Mouse (Mus musculus) neutrophil, adult 59 days (primary cell): ENCODE results near the gene Hsd17b13. TPM values are rescaled to one million over a fixed set of nuclear protein-coding genes. Genes with fewer than 3 reads are reported as not detected.

Source experiments
- total RNA-seq, 2 experiments: library from RNA; stranded (reverse); gene quantifications; 1 replicate in 1 of 2; 2 replicates in 1 of 2; pipeline ENCODE4 v1.2.4; 2023

The Hsd17b13 gene
- not detected for total RNA-seq

DNA sequence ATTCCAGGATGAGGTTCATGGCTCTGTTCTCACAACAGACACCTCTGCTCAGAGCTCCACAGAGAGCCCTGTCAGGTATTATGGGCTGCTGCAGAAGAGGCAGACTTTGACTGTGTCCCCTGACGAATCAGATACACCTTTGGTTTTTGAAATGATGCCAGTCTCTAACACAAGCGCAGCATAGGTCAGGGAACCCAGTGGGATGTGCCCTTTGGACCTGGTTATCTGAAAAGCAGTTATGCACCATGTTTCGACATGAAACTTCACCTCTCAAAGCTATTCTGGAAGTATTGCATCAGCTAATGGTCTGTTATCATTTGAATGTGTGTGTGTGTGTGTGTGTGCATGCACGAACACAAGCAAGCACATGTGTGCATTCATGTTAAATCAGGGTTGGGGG is at the start of gene Hsd17b13:
Hsd17b13 (minus strand) TSS at position 114 of the 400 bp plus-strand sequence.

DNA sequence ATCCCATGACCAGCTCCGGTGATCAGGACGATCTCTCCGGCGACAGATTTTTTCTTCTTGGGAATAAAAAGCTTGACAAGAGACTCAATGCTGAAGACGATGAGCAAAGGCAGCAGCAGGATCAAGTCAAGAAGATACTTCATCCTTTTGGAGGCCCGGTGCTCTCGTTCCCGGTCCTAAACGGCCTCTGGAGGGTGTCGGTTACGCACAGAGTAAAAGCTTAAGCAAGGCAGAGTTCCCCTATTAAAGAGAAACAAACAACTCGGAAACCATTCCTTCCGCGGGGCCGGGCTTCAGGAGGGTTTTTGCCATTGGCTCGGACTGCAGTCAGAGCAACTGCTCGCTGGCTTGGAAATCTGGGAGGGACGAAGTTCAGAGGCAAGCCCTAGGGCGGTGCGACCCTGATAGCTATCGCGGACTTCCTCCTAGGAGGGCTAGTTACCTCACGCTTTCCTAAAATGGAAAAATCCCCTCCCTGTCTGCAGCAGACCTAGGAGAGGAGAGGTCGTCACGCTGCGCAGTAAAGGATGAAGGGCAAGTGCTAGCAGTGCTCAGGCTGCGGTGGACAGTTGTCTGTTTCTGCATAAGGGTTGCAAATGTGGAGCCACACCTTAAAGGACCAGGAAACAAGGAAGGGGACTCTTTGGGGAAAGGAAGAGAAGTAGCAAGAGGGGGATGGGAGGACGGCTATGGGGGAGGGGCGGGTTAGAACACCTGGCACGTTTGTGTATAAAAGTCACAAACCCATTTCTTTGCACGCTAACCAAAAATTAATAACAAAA is 44.6 kb upstream of the Hsd17b13 start, which contains the start of gene Hsd17b11:
Hsd17b11 (minus strand) TSS at position 323 of the 782 bp plus-strand sequence.

DNA sequence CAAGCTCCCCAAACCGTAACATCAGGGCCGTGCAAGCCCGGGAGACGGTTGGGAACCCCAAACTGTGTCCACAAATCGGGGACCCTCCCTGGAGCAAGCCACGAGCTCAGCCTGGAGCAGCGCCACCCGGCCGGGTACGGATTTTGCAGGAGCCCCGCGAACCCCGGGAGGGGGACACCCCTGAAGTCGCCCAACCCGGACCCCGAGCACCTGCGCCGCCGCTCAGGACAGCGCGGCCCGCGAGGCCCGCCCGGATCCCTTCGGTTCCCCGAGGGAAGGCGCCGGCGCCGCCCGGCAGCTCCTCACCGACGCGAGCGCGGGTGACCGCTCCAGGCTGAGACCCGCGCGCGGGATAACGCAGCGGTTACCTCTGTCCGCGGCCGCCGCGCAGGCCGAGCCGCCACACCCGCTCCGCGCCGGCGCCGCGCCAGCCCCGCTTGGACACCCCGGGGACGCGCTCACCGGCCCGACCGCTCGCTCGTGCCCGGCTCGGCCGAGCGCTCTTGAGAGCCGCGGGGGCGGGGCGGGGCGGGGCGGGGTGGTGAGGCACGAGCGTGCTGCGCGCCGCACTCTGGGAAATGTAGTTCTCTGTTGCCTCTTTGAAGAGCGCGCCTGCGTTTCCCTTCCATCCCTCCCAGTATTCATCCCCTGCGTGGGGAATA is 66.3 kb downstream of the Hsd17b13 start, which contains the start of gene Klhl8:
Klhl8 (minus strand) TSS at position 512 of the 662 bp plus-strand sequence.

Other genes with a start within 250 kb of the Hsd17b13 start
- 1 to 10 TPM; 1.1 to 1.6 TPM for gene Klhl8, start 66.2 kb downstream of the Hsd17b13 start, total RNA-seq
- gene Hsd17b11, start 44.5 kb upstream of the Hsd17b13 start, total RNA-seq = 100 to 1,000 TPM; 149 to 152 TPM
- gene Nudt9, start 68.9 kb upstream of the Hsd17b13 start, total RNA-seq = 10 to 100 TPM; 14.3 to 18.6 TPM
- not detected for gene Gm17660, start 100.2 kb upstream of the Hsd17b13 start, total RNA-seq
- gene Sparcl1, start 136.3 kb upstream of the Hsd17b13 start, total RNA-seq = not detected
- gene Dspp, start 193.3 kb upstream of the Hsd17b13 start, total RNA-seq = not detected
- not detected for gene Dmp1, start 225.2 kb upstream of the Hsd17b13 start, total RNA-seq